Mouse (Mus musculus): ENCODE measurements around the gene Rex1bd.
A peak's percentile ranks its signal among the peaks of the same experiment; 100 is the strongest.

The Rex1bd gene

GRCm38 (mm10) chr8:70506328-70507026 is at the start of gene Rex1bd:
Rex1bd (minus strand) TSS chr8:70506752.
- peak; percentile 94 for DNase-seq

GRCm38 (mm10) chr8:70555079-70555747 is 48.7 kb upstream of the Rex1bd start:
- DNase-seq, result no peak

GRCm38 (mm10) chr8:70553740-70554139 is 47.2 kb upstream of the Rex1bd start:
- DNase-seq, result peak; percentile 74

- DNase-seq, result no peak
Measured at GRCm38 (mm10) chr8:70552836-70553235, 46.3 kb upstream of the Rex1bd start.

- DNase-seq, result no peak
Measured at GRCm38 (mm10) chr8:70551558-70552161, 45.1 kb upstream of the Rex1bd start.

- DNase-seq, result no peak
Measured at GRCm38 (mm10) chr8:70549412-70550184, 43.0 kb upstream of the Rex1bd start.

- DNase-seq, result no peak
Measured at GRCm38 (mm10) chr8:70547762-70548161, 41.2 kb upstream of the Rex1bd start.

- no peak for DNase-seq
Measured at GRCm38 (mm10) chr8:70546412-70546811, 39.9 kb upstream of the Rex1bd start.

- DNase-seq, result no peak
Measured at GRCm38 (mm10) chr8:70544200-70544687, 37.7 kb upstream of the Rex1bd start.

GRCm38 (mm10) chr8:70541081-70541480 is 34.5 kb upstream of the Rex1bd start:
- DNase-seq, result no peak

- DNase-seq, result no peak
Measured at GRCm38 (mm10) chr8:70540507-70541071, 34.0 kb upstream of the Rex1bd start.

- peak; percentile 43 for DNase-seq
Measured at GRCm38 (mm10) chr8:70540013-70540506, 33.5 kb upstream of the Rex1bd start.

- DNase-seq, result peak; percentile 98
Measured at GRCm38 (mm10) chr8:70539077-70539813, 32.7 kb upstream of the Rex1bd start, which contains the start of gene Ell. Ell (plus strand) TSS chr8:70539457.

GRCm38 (mm10) chr8:70538633-70539076 is 32.1 kb upstream of the Rex1bd start:
- DNase-seq, result peak; percentile 99

- DNase-seq, result peak; percentile 55
Measured at GRCm38 (mm10) chr8:70538024-70538579, 31.6 kb upstream of the Rex1bd start.

- DNase-seq, result no peak
Measured at GRCm38 (mm10) chr8:70535701-70536100, 29.1 kb upstream of the Rex1bd start.

- no peak for DNase-seq
Measured at GRCm38 (mm10) chr8:70535221-70535620, 28.7 kb upstream of the Rex1bd start.

GRCm38 (mm10) chr8:70534281-70534680 is 27.7 kb upstream of the Rex1bd start:
- DNase-seq, result no peak

- no peak for DNase-seq
Measured at GRCm38 (mm10) chr8:70530314-70530713, 23.8 kb upstream of the Rex1bd start.

- no peak for DNase-seq
Measured at GRCm38 (mm10) chr8:70529741-70530161, 23.2 kb upstream of the Rex1bd start.

GRCm38 (mm10) chr8:70529299-70529698 is 22.7 kb upstream of the Rex1bd start:
- no peak for DNase-seq
